11 mouse cellular contexts compared by ENCODE assay signal in genomic region chr7:4581481-4581880, GRCm38 (mm10). TPM values are rescaled to one million over a fixed set of nuclear protein-coding genes. Genes with fewer than 3 reads are reported as not detected.
"Had no signal": no experiment of that assay in that cellular context is flagged by ENCODE, and none has a peak within 500 bp of the region (broad histone marks: within the 10 kb centered on the region; RNA-seq: fewer than 3 reads in every experiment).

No protein-coding gene starts in this region.

RNA-seq across cellular contexts. Expression of gene Ptprh, which starts 22.4 kb away (rescaled TPM):
- total RNA-seq: gastrocnemius, adult 18-20 months; gastrocnemius, adult 2 months; gastrocnemius, adult 8-10 months; gastrocnemius, postnatal 10 days; gastrocnemius, postnatal 14 days; gastrocnemius, postnatal 25 days; gastrocnemius, postnatal 36 days; gastrocnemius, postnatal 4 days; heart, adult 18-20 months; heart, adult 2 months; heart, adult 8-10 months had no signal

RNA-seq across cellular contexts. Expression of gene Syt5, which starts 34.1 kb away (rescaled TPM):
- total RNA-seq: gastrocnemius, adult 18-20 months; gastrocnemius, adult 2 months; gastrocnemius, postnatal 36 days had no signal

RNA-seq across cellular contexts. Expression of gene Dnaaf3, which starts 49.2 kb away (rescaled TPM):
- total RNA-seq: gastrocnemius, adult 18-20 months; gastrocnemius, adult 2 months; gastrocnemius, postnatal 25 days; gastrocnemius, postnatal 36 days had no signal

RNA-seq across cellular contexts. Expression of gene Tnni3, which starts 57.5 kb away (rescaled TPM):
- total RNA-seq: gastrocnemius, adult 18-20 months had no signal
